Mouse (Mus musculus) limb, embryonic 15.5 days (tissue): ENCODE results near the gene Pip5kl1. TPM values are rescaled to one million over a fixed set of nuclear protein-coding genes. Genes with fewer than 3 reads are reported as not detected.

Source experiments
- ATAC-seq: fragments of 200-750 bp; cut with Nextera tagmentation; 2 replicates; pipeline ENCODE4 v1.8.0; 2017; ENCODE audit warnings: low read depth, moderate TSS enrichment; ENCODE audit not compliant: insufficient number of reproducible peaks, low FRiP score, low TSS enrichment
- H3K27ac ChIP-seq: fragments of 300-500 bp; sonication (generic); 2 replicates; pipeline ENCODE4 v1.5.1; 2015; ENCODE audit warnings: moderate library complexity, mild to moderate bottlenecking, inconsistent platforms
- H3K27me3 ChIP-seq: fragments of 300-500 bp; sonication (generic); 2 replicates; pipeline ENCODE4 v1.6.1; 2015; ENCODE audit warnings: inconsistent platforms
- H3K36me3 ChIP-seq: fragments of 300-500 bp; sonication (generic); 2 replicates; pipeline ENCODE4 v1.6.1; 2015; ENCODE audit warnings: inconsistent platforms
- H3K4me1 ChIP-seq: fragments of 300-500 bp; sonication (generic); 2 replicates; pipeline ENCODE4 v1.6.1; 2015; ENCODE audit warnings: inconsistent platforms
- H3K4me2 ChIP-seq: fragments of 300-500 bp; sonication (generic); 2 replicates; pipeline ENCODE4 v1.6.1; 2015; ENCODE audit warnings: mild to moderate bottlenecking, inconsistent platforms
- H3K4me3 ChIP-seq: fragments of 300-500 bp; sonication (generic); 2 replicates; pipeline ENCODE4 v1.5.1; 2015; ENCODE audit warnings: mild to moderate bottlenecking, inconsistent platforms
- H3K9ac ChIP-seq: fragments of 300-500 bp; sonication (generic); 2 replicates; pipeline ENCODE4 v1.6.1; 2015; ENCODE audit warnings: inconsistent platforms
- H3K9me3 ChIP-seq: fragments of 300-500 bp; sonication (generic); 2 replicates; pipeline ENCODE4 v1.6.1; 2016; ENCODE audit warnings: inconsistent platforms
- WGBS: fragments of 180-500 bp; shearing (Covaris S2); methylation state at CpG from one replicate; pipeline ENCODE4 v1.1.7; 2015; 5-methylcytosine and 5-hydroxymethylcytosine counted together
- polyA plus RNA-seq: library from polyadenylated mRNA; unstranded; fragments of >200 nt; fragmentation: Nextera tagmentation; extraction: Ambion mirVana; gene quantifications from 2 replicates; pipeline ENCODE4 v1.2.1, GENCODE M21; 2015

Gene Pip5kl1
- polyA plus RNA-seq: 0.12 and 0.82 TPM in 2 replicates

GRCm38 (mm10) chr2:32574497-32574896 lies at the start of gene Pip5kl1:
TSS of gene Pip5kl1 (plus strand) at chr2:32574797.
- peak within 1 kb of the TSS; percentile 94 for H3K4me2 ChIP-seq
- no peak for ATAC-seq
- H3K27me3 ChIP-seq: peaks cover 16% of the 10 kb centered on the region; the same call in 1 of the 2 replicates

GRCm38 (mm10) chr2:32525816-32526215 lies 48.8 kb upstream of the Pip5kl1 start:
- H3K9me3 ChIP-seq: no peaks in the 10 kb centered on the region
- no peak overlapping the region for H3K27ac ChIP-seq
- H3K4me1 ChIP-seq: no peaks in the 10 kb centered on the region
- no peaks in the 10 kb centered on the region for H3K27me3 ChIP-seq
- no peak overlapping the region for H3K4me3 ChIP-seq
- 84% methylated on average over 12 of the region's 12 CpGs for WGBS
- no peak overlapping the region for H3K9ac ChIP-seq
- H3K4me2 ChIP-seq: no peak overlapping the region
- H3K36me3 ChIP-seq: no peaks in the 10 kb centered on the region
- ATAC-seq: no peak

More at GRCm38 (mm10) chr2:32574497-32574896, at the start of gene Pip5kl1:
- Histone ChIP-seq H3K9ac (no peak within 1 kb of the TSS), H3K27ac (no peak within 1 kb of the TSS), H3K4me3 (peak within 1 kb of the TSS; percentile 41), H3K36me3 (peaks cover 18% of the 10 kb centered on the region), H3K4me1 (peaks cover 37% of the 10 kb centered on the region), H3K9me3 (no peaks in the 10 kb centered on the region)
- WGBS: 80% methylated on average over 6 of the region's 6 CpGs

- no peak for ATAC-seq
- H3K4me1 ChIP-seq: no peaks in the 10 kb centered on the region
- 80% methylated on average over 14 of the region's 14 CpGs for WGBS
Measured at GRCm38 (mm10) chr2:32527468-32527966, 47.1 kb upstream of the Pip5kl1 start.

GRCm38 (mm10) chr2:32528326-32528725 lies 46.3 kb upstream of the Pip5kl1 start:
- WGBS: 91% methylated on average over 1 of the region's 1 CpGs
- Histone ChIP-seq H3K4me3 (no peak overlapping the region), H3K27me3 (no peaks in the 10 kb centered on the region)

More at GRCm38 (mm10) chr2:32527468-32527966, 47.1 kb upstream of the Pip5kl1 start:
- Histone ChIP-seq H3K27ac (no peak overlapping the region), H3K27me3 (no peaks in the 10 kb centered on the region), H3K36me3 (no peaks in the 10 kb centered on the region), H3K9me3 (no peaks in the 10 kb centered on the region), H3K4me3 (no peak overlapping the region), H3K4me2 (no peak overlapping the region), H3K9ac (no peak overlapping the region)

GRCm38 (mm10) chr2:32530479-32530878 lies 44.1 kb upstream of the Pip5kl1 start:
- Histone ChIP-seq H3K9ac (no peak overlapping the region), H3K4me3 (no peak overlapping the region), H3K36me3 (no peaks in the 10 kb centered on the region), H3K4me2 (no peak overlapping the region), H3K27me3 (no peaks in the 10 kb centered on the region), H3K9me3 (no peaks in the 10 kb centered on the region), H3K27ac (no peak overlapping the region), H3K4me1 (peaks cover 14% of the 10 kb centered on the region)
- no peak for ATAC-seq
- 65% methylated on average over 2 of the region's 2 CpGs for WGBS

More at GRCm38 (mm10) chr2:32528326-32528725, 46.3 kb upstream of the Pip5kl1 start:
- no peak overlapping the region for H3K9ac ChIP-seq
- ATAC-seq: no peak
- no peak overlapping the region for H3K27ac ChIP-seq
- H3K36me3 ChIP-seq: no peaks in the 10 kb centered on the region
- H3K4me2 ChIP-seq: no peak overlapping the region
- no peaks in the 10 kb centered on the region for H3K9me3 ChIP-seq
- H3K4me1 ChIP-seq: no peaks in the 10 kb centered on the region

- no peak overlapping the region for H3K9ac ChIP-seq
- H3K27me3 ChIP-seq: no peaks in the 10 kb centered on the region
- no peak overlapping the region for H3K4me3 ChIP-seq
- H3K4me1 ChIP-seq: peaks cover 37% of the 10 kb centered on the region
- no peaks in the 10 kb centered on the region for H3K9me3 ChIP-seq
- H3K36me3 ChIP-seq: no peaks in the 10 kb centered on the region
- H3K4me2 ChIP-seq: no peak overlapping the region
- no peak overlapping the region for H3K27ac ChIP-seq
- 88% methylated on average over 2 of the region's 2 CpGs for WGBS
- ATAC-seq: no peak
Measured at GRCm38 (mm10) chr2:32533163-32533562, 41.4 kb upstream of the Pip5kl1 start.

- Histone ChIP-seq H3K9me3 (no peaks in the 10 kb centered on the region), H3K9ac (peak overlapping the region; percentile 44; the same call in 1 of the 2 replicates), H3K27ac (peak overlapping the region; percentile 99), H3K36me3 (no peaks in the 10 kb centered on the region), H3K4me1 (peaks cover 48% of the 10 kb centered on the region), H3K4me3 (peak overlapping the region; percentile 92), H3K27me3 (no peaks in the 10 kb centered on the region), H3K4me2 (peak overlapping the region; percentile 84)
- 10% methylated on average over 13 of the region's 13 CpGs for WGBS
- ATAC-seq: no peak
Measured at GRCm38 (mm10) chr2:32534061-32534732, 40.4 kb upstream of the Pip5kl1 start.

GRCm38 (mm10) chr2:32534733-32535471 lies 39.7 kb upstream of the Pip5kl1 start, which contains the start of gene Fam102a:
TSS of gene Fam102a (plus strand) at chr2:32535332.
- under 1% methylated on average over 65 of the region's 67 CpGs for WGBS
- peak; percentile 93 for ATAC-seq

GRCm38 (mm10) chr2:32535501-32535991 lies 39.1 kb upstream of the Pip5kl1 start:
- peaks cover 56% of the 10 kb centered on the region for H3K4me1 ChIP-seq
- no peaks in the 10 kb centered on the region for H3K36me3 ChIP-seq
- WGBS: under 1% methylated on average over 53 of the region's 56 CpGs
- peak overlapping the region; percentile 92 for H3K4me3 ChIP-seq
- H3K9me3 ChIP-seq: no peaks in the 10 kb centered on the region
- H3K4me2 ChIP-seq: peak overlapping the region; percentile 84
- H3K27me3 ChIP-seq: no peaks in the 10 kb centered on the region
- peak overlapping the region; percentile 96 for H3K9ac ChIP-seq
- ATAC-seq: peak; percentile 21
- peak overlapping the region; percentile 99 for H3K27ac ChIP-seq

More at GRCm38 (mm10) chr2:32534733-32535471, 39.7 kb upstream of the Pip5kl1 start, which contains the start of gene Fam102a:
- no peaks in the 10 kb centered on the region for H3K9me3 ChIP-seq
- H3K27ac ChIP-seq: peak within 1 kb of the TSS; percentile 99
- peaks cover 55% of the 10 kb centered on the region for H3K4me1 ChIP-seq
- H3K4me3 ChIP-seq: peak within 1 kb of the TSS; percentile 92
- H3K4me2 ChIP-seq: peak within 1 kb of the TSS; percentile 84
- peak within 1 kb of the TSS; percentile 96 for H3K9ac ChIP-seq
- no peaks in the 10 kb centered on the region for H3K36me3 ChIP-seq
- H3K27me3 ChIP-seq: no peaks in the 10 kb centered on the region

- H3K9ac ChIP-seq: peak overlapping the region; percentile 96
- no peaks in the 10 kb centered on the region for H3K9me3 ChIP-seq
- H3K27me3 ChIP-seq: no peaks in the 10 kb centered on the region
- no peak for ATAC-seq
- H3K4me1 ChIP-seq: peaks cover 62% of the 10 kb centered on the region
- 2% methylated on average over 14 of the region's 14 CpGs for WGBS
- peak overlapping the region; percentile 84 for H3K4me2 ChIP-seq
- H3K27ac ChIP-seq: peak overlapping the region; percentile 99
- no peaks in the 10 kb centered on the region for H3K36me3 ChIP-seq
- H3K4me3 ChIP-seq: peak overlapping the region; percentile 92
Measured at GRCm38 (mm10) chr2:32536086-32536633, 38.4 kb upstream of the Pip5kl1 start.

GRCm38 (mm10) chr2:32536634-32537359 lies 37.8 kb upstream of the Pip5kl1 start:
- H3K27me3 ChIP-seq: no peaks in the 10 kb centered on the region
- peak overlapping the region; percentile 92 for H3K4me3 ChIP-seq
- peak overlapping the region; percentile 96 for H3K9ac ChIP-seq
- no peaks in the 10 kb centered on the region for H3K36me3 ChIP-seq
- H3K4me1 ChIP-seq: peaks cover 68% of the 10 kb centered on the region
- H3K27ac ChIP-seq: peak overlapping the region; percentile 99
- no peak for ATAC-seq
- 4% methylated on average over 11 of the region's 11 CpGs for WGBS
- H3K9me3 ChIP-seq: no peaks in the 10 kb centered on the region
- H3K4me2 ChIP-seq: peak overlapping the region; percentile 84
